Mouse (Mus musculus): ENCODE measurements around the gene Akap6. TPM values are rescaled to one million over a fixed set of nuclear protein-coding genes. Genes with fewer than 3 reads are reported as not detected.

Gene Akap6
- polyA plus RNA-seq, 1 experiment, result 0.59 TPM

DNA sequence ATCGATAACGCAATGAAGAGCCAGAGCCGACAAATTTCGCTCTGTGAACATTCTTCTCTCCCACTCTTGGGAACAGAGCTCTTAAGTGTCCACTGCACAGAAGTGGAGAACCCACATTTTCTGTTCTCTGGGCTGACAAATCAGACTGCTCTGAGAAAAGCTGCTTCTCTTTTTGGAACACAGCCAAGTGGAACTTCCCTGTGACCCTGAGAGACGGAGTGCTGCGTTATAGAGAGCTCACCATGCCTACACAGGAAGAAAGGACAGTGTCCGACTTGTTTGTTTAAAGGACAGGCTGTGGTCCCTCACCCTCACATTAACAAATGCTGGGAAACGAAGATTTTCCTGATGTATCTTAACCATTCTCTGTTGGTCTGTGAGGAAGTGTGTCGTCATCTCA, 11.8 kb upstream of the Akap6 start:
- Histone ChIP-seq H3K4me1 (ENCODE audit: control insufficient read depth, insufficient read depth, low read length) (no peaks in the 10 kb centered on the region), H3K36me3 (ENCODE audit: control insufficient read depth, insufficient read depth, low read length) (no peaks in the 10 kb centered on the region), H3K27me3 (ENCODE audit: control insufficient read depth, insufficient read depth, low read length) (no peaks in the 10 kb centered on the region), H3K4me3 (ENCODE audit: control insufficient read depth, low read depth, low read length) (no peak overlapping the region), H3K27ac (ENCODE audit: control insufficient read depth, insufficient read depth, low read depth, low read length) (no peak overlapping the region)
- TF ChIP-seq POLR2A (IDR thresholded peaks at IDR 0.05; ENCODE audit: control insufficient read depth, low read depth, low read length), result no peak
- TF ChIP-seq CTCF (IDR thresholded peaks at IDR 0.05; ENCODE audit: control insufficient read depth, insufficient read depth, insufficient replicate concordance, low read depth, low read length), result no peak

DNA sequence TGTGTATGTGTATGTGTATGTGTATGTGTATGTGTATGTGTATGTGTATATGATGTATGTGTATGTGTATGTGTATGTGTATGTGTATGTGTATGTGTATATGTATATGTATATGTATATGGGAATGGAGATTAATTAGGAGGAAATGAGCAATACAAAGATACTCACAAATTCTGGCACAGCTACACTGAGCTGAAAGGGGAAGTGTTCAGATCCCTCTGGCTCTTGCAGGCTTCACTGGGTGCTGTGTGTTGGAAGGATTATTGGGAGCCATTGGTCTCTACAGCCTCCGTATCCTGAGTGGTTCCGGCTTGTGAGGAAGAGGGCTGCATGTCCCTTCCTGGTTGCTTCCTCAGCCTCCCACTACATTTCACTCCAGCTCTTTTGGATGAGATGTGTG, 10.5 kb upstream of the Akap6 start:
- TF ChIP-seq CTCF (IDR thresholded peaks at IDR 0.05; ENCODE audit: control insufficient read depth, insufficient read depth, insufficient replicate concordance, low read depth, low read length), result no peak
- no peak for TF ChIP-seq POLR2A (IDR thresholded peaks at IDR 0.05; ENCODE audit: control insufficient read depth, low read depth, low read length)
- H3K27ac ChIP-seq (ENCODE audit: control insufficient read depth, insufficient read depth, low read depth, low read length), result no peak overlapping the region
- H3K27me3 ChIP-seq (ENCODE audit: control insufficient read depth, insufficient read depth, low read length), result no peaks in the 10 kb centered on the region
- H3K4me3 ChIP-seq (ENCODE audit: control insufficient read depth, low read depth, low read length), result no peak overlapping the region
- H3K4me1 ChIP-seq (ENCODE audit: control insufficient read depth, insufficient read depth, low read length), result no peaks in the 10 kb centered on the region
- no peaks in the 10 kb centered on the region for H3K36me3 ChIP-seq (ENCODE audit: control insufficient read depth, insufficient read depth, low read length)

DNA sequence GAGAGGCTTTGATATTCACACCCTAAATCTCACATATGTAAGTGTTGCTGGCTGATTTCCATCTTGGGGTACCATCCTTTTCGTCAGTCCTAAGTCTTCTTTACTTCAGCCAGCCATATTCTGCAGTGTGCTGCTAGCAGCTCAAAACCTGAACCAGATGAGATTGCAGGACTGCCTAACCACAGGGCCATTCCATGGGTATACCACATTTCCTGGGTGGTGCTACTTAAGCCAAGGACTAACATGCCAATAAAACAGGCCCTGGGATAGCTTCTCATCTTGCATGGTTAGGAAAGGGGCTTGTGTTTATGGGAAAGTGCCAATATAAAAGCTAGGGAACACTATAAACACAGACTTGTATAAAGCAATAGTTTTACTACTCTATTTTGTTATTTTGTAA, 7.6 kb upstream of the Akap6 start:
- no peak overlapping the region for H3K4me3 ChIP-seq (ENCODE audit: control insufficient read depth, low read depth, low read length)
- H3K27ac ChIP-seq (ENCODE audit: control insufficient read depth, insufficient read depth, low read depth, low read length), result no peak overlapping the region
- H3K36me3 ChIP-seq (ENCODE audit: control insufficient read depth, insufficient read depth, low read length), result no peaks in the 10 kb centered on the region
- no peak for TF ChIP-seq CTCF (IDR thresholded peaks at IDR 0.05; ENCODE audit: control insufficient read depth, insufficient read depth, insufficient replicate concordance, low read depth, low read length)
- TF ChIP-seq POLR2A (IDR thresholded peaks at IDR 0.05; ENCODE audit: control insufficient read depth, low read depth, low read length), result no peak
- no peaks in the 10 kb centered on the region for H3K4me1 ChIP-seq (ENCODE audit: control insufficient read depth, insufficient read depth, low read length)
- no peaks in the 10 kb centered on the region for H3K27me3 ChIP-seq (ENCODE audit: control insufficient read depth, insufficient read depth, low read length)

DNA sequence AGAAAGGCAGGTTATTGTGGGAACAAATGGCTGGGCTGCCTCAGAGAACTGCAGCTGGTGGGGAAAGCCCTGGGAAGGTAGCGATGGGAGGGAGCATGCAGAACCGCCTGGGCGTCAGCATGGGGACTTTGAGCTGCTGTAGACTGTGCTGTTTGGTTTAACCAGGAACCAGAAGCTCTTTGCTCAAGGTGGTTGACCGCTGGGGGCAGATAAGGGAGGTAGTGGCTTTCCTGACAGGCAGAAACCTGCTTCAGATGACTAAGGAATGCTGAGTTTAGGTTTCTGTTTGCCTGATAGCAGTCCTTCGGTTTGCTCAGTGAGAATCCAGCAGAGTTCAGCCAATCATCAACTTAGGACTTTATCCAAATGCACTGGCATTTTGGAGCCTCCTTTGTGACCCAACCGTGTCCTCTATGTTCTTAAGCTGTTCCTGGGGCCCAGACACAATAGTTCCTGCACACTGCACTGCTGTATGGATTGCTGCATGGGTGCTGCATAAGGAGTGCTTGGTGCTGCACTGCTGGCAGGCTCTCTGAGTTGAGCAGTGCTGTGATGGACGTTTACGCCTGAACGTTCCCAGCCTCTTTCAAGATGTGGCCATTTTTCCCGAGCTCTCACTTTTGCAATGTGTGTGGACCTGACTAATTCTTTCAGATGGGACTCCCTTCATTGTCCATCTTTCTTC, 6.8 kb upstream of the Akap6 start:
- Histone ChIP-seq H3K4me3 (ENCODE audit: control insufficient read depth, low read depth, low read length) (no peak overlapping the region), H3K36me3 (ENCODE audit: control insufficient read depth, insufficient read depth, low read length) (no peaks in the 10 kb centered on the region), H3K27ac (ENCODE audit: control insufficient read depth, insufficient read depth, low read depth, low read length) (no peak overlapping the region), H3K27me3 (ENCODE audit: control insufficient read depth, insufficient read depth, low read length) (no peaks in the 10 kb centered on the region), H3K4me1 (ENCODE audit: control insufficient read depth, insufficient read depth, low read length) (no peaks in the 10 kb centered on the region)
- no peak for TF ChIP-seq CTCF (IDR thresholded peaks at IDR 0.05; ENCODE audit: control insufficient read depth, insufficient read depth, insufficient replicate concordance, low read depth, low read length)
- TF ChIP-seq POLR2A (IDR thresholded peaks at IDR 0.05; ENCODE audit: control insufficient read depth, low read depth, low read length), result no peak

DNA sequence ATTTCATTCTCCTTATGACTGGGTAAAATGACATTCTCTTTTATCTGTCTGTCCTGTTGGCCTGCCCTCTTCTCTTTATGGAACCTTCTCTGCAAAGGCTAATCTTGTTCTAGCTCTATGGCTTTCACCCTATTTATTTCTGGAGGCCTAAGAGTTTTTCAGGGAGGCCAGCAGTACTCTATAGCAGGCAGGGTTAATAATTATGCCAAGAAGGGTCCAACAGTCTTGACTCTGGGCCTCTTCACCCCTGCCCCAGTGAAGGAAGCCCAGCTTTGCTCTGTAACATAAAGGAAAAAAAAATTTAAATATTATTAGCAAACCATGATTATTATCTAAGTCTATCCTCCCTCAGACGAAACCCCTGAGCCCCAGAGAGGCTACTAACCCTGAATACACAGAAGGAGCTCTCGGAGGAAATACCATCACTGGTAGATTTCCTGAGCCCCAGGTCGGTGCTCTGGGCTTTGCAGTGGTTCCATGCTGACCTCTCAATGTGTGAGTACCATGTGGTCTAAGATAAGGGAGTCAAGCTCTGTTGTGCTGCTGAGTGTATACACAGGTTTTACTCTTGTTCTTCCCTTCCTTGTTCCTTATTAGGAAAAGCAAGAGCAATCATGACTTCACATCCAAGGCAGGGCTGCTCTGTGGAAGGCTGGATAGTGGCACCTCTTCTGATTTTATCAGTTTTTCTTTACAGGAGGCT, 1.6 kb upstream of the Akap6 start:
- Histone ChIP-seq H3K36me3 (ENCODE audit: control insufficient read depth, insufficient read depth, low read length) (no peaks in the 10 kb centered on the region), H3K27ac (ENCODE audit: control insufficient read depth, insufficient read depth, low read depth, low read length) (no peak overlapping the region), H3K27me3 (ENCODE audit: control insufficient read depth, insufficient read depth, low read length) (no peaks in the 10 kb centered on the region), H3K4me1 (ENCODE audit: control insufficient read depth, insufficient read depth, low read length) (peaks cover 4% of the 10 kb centered on the region; the same call in 1 of the 2 replicates), H3K4me3 (ENCODE audit: control insufficient read depth, low read depth, low read length) (no peak overlapping the region)
- TF ChIP-seq CTCF (IDR thresholded peaks at IDR 0.05; ENCODE audit: control insufficient read depth, insufficient read depth, insufficient replicate concordance, low read depth, low read length) (no peak), POLR2A (IDR thresholded peaks at IDR 0.05; ENCODE audit: control insufficient read depth, low read depth, low read length) (no peak)

GRCm38 (mm10) chr12:52698276-52698930, 780 bp upstream of the Akap6 start:
- Histone ChIP-seq H3K4me1 (ENCODE audit: control insufficient read depth, insufficient read depth, low read length) (peaks cover 4% of the 10 kb centered on the region; the same call in 1 of the 2 replicates), H3K27ac (ENCODE audit: control insufficient read depth, insufficient read depth, low read depth, low read length) (no peak overlapping the region), H3K4me3 (ENCODE audit: control insufficient read depth, low read depth, low read length) (no peak overlapping the region), H3K27me3 (ENCODE audit: control insufficient read depth, insufficient read depth, low read length) (no peaks in the 10 kb centered on the region), H3K36me3 (ENCODE audit: control insufficient read depth, insufficient read depth, low read length) (no peaks in the 10 kb centered on the region)
- TF ChIP-seq POLR2A (IDR thresholded peaks at IDR 0.05; ENCODE audit: control insufficient read depth, low read depth, low read length) (no peak), CTCF (IDR thresholded peaks at IDR 0.05; ENCODE audit: control insufficient read depth, insufficient read depth, insufficient replicate concordance, low read depth, low read length) (no peak)

Data from testis, adult 2 months (tissue).